Mouse (Mus musculus): ENCODE data around the gene AC124108.1.

DNA sequence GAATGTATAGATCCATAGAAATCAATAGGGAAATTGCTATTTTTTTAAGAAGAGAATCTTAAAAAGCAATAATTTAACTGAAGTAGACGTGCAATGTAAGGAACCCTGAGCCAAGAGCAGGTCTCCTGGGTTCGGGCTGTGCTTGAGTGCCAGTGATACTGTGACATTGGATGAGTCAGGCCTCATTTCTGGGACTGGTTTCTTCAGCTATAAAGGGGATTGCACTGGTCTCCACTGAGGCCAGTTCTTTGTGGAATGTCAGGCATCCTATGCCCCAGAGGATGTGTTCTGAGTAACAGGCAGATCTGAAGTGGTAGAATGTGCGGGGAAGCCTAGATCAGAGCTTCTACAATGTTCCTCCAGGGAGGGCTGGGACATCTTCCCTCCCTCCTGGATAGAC is 15.6 kb downstream of the AC124108.1 start:
- TF ChIP-seq TAL1 (IDR thresholded peaks at IDR 0.05; ENCODE audit: low read length) (no peak), GATA1 (IDR thresholded peaks at IDR 0.05; ENCODE audit: low read length) (no peak)
